Mouse (Mus musculus) heart, postnatal 36 days (tissue): Measurements from ENCODE around the gene Rnase10. TPM values are rescaled to one million over a fixed set of nuclear protein-coding genes. Genes with fewer than 3 reads are reported as not detected.
"Not testable (repeated sequence)": the region's sequence is repeated elsewhere in the genome, so short reads cannot be mapped to it uniquely, and the experiment has no call there.

Source experiments
- DNase-seq, 2 experiments: peaks; one replicate each; pipeline ENCODE4 v3.0.0; 2021 to 2022
- intact Hi-C: fragments of 180-260 bp; cut with DNase I; formaldehyde crosslinking; loops from one replicate; pipeline ENCODE4 v1.15.1; 2025
- total RNA-seq, 2 experiments: library from RNA; stranded (reverse); gene quantifications; 2 replicates each; pipeline ENCODE4 v1.2.3; 2021

Rnase10 gene
- total RNA-seq, 2 experiments from 2014 or later, result 0.22 to 0.25 TPM

DNA sequence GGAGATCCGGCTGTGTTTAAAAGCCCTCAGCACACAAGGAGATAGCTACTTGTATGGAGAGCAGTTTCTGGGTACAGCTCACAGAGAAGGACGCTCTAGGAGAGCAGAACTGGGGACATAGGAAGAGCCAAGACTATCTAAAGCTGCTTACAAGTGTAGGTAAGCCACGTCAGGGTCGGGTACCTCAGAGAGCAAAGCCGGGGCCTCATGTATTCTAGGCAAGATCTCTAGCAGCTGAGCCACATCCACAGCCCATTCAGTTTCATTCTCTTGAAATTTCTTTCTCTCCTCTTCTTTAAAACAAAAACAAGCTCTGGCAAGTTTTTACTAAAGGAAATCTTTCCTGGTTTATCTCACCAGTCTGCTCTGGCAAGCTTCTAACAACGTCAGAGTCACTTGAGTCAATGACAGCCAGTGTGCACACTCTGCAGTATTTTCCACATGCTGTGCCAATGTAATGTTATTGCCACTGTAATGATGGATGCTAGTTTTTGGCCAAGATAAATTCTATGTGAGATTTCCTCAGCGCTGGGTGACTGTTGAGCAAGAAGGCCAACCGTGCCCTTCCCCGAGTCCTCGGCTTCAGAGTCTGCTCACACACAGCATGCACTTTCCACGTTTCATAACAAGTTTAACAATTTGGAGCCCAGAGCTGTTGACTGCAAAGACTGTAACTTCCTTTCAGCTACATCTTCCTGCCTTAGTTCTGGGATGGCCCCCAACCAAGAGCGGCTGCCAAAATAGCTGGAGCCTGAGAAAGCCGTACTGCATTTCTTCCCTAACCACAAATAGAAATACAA lies 563 bp downstream of the Rnase10 start:
- intact Hi-C loops, result no loop called here
- DNase-seq, result peak; percentile 60 to 76

DNA sequence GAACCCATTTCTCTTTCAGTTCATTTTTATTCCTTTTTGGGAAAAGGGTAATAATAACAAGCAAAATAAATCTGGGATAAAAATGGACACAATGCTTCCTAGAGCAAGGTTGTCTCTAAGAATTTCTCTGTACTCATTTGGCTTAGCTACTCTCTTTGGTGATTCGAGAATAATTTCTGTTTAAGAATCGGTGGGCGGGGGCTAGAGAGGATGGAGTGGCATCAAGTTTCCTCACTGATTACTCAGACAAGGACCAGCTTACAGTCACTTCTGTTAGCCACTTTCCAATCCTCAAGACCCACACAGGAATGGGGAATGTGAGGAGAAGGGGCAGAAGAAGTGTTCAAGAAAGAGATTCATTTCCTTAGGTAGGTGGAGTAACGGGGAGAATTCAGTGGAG lies 1.2 kb downstream of the Rnase10 start:
- no peak for DNase-seq
- intact Hi-C loops, result no loop called here

DNA sequence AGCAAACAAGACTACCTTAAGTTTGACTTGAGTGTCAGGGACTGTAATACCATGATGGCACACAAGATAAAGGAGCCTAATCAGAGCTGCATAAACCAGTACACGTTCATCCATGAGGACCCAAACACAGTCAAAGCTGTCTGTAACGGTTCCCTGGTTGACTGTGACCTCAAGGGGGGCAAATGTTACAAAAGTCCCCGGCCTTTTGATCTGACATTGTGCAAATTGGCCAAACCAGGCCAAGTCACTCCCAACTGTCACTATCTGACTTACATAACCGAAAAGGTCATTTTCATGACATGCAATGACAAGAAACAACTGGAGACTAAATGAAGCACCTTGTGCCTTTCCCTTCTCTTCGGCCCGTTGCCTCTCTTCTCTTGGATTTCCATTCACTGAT lies 2.0 kb downstream of the Rnase10 start:
- DNase-seq, result no peak

DNA sequence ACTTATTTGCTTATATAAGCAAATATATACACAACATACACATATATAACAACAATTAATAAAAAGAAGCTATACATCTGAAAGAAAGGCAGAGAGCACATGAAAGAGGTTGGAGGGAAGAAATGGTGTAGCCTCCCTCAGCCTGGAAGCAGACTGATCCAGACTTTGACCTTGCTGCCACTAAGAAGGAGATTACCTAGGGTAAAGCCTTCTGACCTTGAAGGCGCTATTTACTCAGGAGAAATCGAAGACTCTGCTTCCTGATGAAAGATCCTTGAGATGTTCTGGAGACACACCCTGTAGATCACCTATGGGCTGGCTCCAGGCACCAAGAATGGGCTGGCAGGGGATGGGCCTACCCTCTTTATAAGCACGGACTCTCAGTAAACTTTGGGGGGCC lies 7.2 kb downstream of the Rnase10 start:
- DNase-seq, result not testable (repeated sequence)
- intact Hi-C loops, result loop anchor here (5.0 kb wide), 1 partner anchor 32 kb away; no protein-coding TSS in a partner anchor

More for the DNA sequence above, 2.0 kb downstream of the Rnase10 start:
- intact Hi-C loops, result no loop called here

DNA sequence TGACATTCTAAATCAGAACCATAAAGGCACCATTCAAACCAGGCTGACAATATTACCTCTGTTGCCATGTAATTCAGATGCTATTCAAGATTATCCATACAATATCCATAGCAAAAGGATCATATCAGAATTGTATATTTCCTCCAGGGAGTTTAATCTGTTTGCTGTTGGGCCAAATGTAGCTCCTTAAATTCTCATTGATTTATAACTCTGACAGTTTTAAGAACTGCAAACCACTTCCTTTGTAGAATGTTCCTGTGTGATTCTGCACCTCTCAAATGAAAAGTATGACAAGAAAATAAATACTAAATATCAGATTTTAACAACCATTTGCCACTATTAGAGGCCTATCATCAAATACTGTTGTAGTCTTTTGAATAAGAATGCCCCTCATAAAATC lies 8.2 kb downstream of the Rnase10 start:
- DNase-seq, result no peak
- intact Hi-C loops, result loop anchor here (5.0 kb wide), 1 partner anchor 33 kb away; no protein-coding TSS in a partner anchor

DNA sequence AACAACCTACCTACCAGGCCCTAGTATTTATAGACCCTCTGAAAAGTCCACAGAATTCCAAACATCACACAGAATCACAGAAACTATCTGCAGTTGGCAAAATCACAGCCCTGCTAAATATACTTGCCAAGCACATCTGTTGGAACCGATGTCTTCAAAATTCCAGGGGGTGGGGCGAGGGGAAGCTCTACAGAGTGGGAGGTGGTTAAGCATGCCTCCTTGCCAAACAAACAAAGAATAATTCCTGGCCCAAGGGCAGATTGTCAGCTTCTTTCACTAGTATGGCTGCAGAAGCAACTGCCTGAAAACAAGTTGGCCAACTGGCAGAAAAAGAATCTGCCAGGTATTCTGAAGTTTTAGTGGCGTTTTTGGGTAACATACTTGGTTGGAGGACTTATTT lies 9.7 kb downstream of the Rnase10 start:
- intact Hi-C loops, result loop anchor here (5.0 kb wide), 1 partner anchor 35 kb away; no protein-coding TSS in a partner anchor
- DNase-seq, result peak; percentile 31 to 34

DNA sequence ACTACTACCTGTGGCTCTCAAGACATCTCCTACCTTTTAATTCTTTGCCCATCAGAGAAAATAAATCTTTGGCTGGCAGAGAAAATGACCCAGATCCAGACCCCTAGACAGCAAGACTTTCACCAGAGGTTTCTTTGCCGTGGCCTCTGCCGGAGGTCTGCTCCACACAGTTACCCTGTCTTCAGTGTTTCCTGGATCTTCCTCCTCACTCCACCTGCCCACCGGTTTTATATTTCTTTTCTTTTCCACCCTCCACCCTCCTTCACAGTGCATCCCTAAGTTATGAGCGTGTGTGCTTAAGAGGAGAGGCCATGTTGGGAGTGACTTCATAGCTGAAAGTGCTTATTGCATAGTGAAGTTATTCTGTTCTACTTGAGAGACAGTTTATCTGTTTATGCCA lies 15.9 kb downstream of the Rnase10 start:
- intact Hi-C loops, result no loop called here
- DNase-seq, result no peak

DNA sequence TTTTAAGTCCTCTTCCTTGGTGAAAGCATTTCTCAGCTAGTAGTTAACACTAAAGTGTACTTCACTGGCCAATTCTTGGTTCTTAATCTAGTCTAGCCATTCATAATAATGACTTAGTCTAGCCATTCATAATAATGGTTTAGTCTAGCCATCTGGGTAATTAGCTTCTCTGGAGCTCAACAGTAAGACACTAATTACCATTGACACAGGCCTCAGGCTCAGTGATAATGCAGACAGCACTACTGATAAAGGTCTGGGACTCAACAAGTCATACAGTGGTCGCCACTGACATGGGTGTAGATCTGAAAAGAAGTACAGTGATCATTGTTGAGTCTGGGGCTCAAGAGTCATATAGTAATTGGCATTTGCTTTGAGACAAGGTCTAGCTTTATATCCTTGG lies 17.3 kb downstream of the Rnase10 start:
- intact Hi-C loops, result no loop called here
- DNase-seq, result no peak

DNA sequence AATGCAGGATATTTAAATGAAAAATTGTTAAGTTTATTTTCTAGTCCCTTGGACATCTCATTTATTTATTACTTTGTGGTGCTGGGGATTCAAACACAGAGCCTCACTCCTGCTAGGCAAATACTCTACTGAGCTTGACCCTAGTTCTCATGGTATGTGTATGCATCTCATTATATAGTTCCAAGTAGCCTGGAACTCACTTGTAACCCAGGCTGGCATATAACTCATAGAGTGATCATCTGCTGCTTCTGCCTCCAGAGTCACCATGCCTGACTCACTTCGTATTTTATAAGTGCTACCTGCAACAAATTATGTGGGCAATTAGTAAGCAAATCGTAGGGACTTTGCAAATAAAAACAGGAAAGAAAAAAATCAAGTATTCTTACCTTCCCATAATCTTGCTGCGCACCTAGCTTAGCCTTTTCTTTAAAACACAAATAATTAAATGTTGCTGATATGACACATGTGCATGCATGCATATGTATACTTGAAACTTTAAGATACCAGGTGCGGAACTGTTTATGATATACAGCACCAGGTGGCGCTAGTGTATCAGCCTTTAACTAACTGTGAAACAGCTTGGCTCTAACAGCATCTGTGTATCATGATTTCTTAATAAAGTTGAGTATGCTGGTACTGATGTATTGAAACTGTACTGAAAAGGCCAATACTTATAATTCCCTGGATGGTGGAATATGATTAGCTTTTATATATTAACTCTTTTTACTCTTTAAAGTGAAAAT lies 19.0 kb downstream of the Rnase10 start:
- peak; percentile 64 to 69 for DNase-seq
- intact Hi-C loops, result loop anchor here (1.0 to 2.0 kb wide), 3 partner anchors 37 to 72 kb away; no protein-coding TSS in a partner anchor

DNA sequence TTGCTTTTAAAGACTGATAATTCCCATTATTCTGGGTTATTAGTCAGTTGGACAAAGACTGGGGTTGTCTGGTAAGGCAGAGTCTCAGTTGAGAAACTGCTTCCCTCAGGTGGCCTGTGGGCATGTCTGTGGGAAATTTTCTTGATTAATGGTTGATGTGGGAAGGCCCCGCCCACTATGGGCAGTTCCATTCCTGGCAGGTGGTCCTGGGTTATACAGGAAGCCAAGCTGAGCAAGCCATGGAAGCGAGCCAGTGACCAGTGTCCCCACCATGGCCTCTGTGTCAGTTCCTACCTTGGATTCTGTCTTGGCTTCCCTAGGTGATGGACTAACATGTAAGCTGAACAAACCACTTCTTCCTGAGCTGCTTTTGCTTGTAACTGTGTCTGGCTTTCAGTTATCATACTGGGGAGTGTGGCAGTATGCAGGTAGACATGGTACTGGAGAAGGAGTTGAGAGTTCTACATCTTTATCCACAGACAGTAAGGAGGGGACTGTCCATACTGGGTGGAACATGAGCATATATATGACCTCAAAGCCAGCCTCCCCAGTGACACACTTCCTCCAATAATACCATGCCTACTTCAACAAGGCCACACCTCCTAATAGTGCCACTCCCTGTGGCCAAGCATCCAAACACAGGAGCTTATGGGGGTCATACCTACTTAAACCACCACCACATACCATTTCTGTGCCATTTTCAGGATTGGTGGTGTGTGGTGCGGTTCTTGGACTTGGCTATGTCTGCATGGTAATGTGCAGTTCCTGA lies 20.0 kb downstream of the Rnase10 start:
- intact Hi-C loops, result loop anchor here (2.0 kb wide), 1 partner anchor 51 kb away; no protein-coding TSS in a partner anchor
- DNase-seq, result no peak

DNA sequence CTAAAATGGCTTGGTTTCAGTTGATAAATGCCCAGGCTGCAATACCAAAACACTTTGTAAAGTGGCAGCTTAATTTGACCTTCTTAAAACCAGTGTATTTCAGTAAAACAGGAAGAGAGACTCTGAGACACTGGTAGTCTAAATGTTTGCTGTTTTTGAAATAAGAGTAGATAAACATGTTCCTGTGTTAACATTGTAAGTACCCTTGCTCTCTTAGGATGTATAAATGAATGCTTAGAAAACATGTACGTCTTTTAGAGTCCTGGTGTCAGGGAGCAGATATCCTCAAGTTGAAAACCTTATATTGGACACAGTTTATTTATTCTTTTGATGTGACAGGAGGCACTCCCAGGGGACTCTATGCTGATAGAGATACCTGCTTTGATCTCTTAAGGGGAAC lies 27.7 kb downstream of the Rnase10 start:
- no peak for DNase-seq
- intact Hi-C loops, result no loop called here

DNA sequence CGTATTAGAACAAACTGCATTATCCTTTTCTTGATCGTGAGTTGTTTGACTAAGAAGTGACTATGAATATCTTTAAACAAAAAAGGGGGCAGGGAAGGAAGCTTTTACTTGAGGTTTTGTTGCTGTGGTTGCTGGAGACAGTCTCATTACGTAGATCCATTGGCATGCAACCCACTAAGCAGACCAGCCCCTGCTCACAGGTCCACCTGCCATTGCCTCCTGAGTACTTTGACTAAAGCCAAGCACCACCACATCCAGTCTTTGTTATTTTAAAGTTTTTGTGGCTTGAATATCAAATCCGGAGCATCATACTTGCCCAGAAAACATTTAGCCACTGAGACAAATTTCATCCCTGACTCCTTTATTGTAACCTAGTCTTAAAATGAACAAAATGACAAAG lies 28.7 kb downstream of the Rnase10 start:
- no peak for DNase-seq
- intact Hi-C loops, result no loop called here

DNA sequence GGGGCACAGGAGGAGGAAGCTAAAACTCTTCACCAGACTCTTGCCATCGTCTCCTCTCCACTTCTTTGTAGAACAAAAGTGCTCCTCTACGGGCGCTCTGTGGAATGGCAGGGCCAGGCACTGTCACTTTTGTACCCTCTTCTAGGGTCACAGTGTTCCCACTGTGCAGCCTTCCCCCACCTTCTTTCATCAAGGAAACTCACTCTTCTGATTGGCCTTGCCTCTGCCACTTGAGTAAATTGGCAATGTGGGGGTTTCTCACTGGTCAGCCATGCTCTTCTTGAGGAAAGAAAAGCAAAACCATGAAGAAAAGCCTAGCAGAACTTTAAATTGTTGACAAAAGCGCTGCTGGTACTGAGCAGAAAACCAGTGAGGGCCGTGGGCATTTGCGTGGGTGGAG lies 34.2 kb downstream of the Rnase10 start, which contains the start of gene Rnase9:
Gene Rnase9 (minus strand): TSS at position 101 of the 400 bp plus-strand sequence.
- intact Hi-C loops, result no loop called here
- no peak for DNase-seq

DNA sequence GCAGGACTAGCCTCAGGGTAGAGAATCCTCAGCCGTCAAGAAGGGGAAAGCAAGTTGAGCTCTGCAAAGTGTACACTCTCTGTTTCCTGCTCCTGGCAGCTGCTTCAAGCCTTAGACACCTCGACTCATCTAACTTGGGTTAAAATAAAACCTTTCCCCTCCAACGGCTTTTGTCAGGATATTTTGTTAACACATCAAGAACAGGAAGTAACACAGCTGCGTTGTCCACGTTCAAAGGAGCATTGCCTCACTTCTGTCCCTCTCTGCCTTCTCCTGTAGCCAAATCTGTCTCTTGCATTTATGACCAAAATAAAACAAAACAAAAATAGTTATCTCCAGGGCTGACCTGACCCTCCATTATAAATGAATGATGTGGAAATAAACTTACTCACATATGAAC lies 40.3 kb downstream of the Rnase10 start:
- intact Hi-C loops, result no loop called here

DNA sequence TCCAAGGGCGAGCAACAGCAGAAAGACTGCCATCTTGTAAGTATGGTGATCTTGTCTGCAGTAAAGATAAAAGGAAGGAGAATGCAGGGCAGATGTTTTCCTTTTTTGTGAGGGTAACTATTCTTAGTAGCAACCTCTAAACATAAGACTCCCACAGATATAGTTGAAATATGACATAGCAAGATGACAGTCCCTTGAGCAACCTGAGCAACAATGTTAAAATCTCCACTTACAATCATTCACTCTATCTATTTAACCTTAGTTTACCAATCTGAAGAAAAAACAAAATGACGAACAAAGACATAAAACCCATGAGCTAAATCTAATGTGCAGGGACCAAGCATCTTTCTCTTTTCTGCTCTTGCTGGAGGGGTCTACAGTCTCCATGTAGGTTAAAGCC lies 42.5 kb downstream of the Rnase10 start, which contains the start of gene Rnase11:
Gene Rnase11 (minus strand): TSS at position 101 of the 400 bp plus-strand sequence.
- no peak for DNase-seq
- intact Hi-C loops, result no loop called here

More for the DNA sequence above, 40.3 kb downstream of the Rnase10 start:
- DNase-seq, result no peak

DNA sequence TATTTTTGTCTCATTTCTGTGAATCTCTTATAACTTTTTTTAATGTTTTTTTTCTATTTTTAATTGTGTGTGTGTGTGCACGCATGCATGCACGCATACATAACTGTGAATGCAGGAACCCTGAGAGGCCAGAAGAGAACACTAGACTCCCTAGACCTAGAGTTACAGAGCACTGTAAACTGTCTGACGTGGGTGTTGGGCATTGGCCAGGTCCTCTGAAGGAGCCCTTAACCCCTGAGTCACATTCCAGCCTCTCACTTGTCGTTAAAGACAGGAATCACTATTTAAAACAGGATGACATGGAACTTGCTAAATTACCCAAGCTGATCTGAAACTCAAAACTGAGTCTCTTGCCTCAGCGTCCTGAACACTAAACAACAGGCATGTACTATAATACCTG lies 44.4 kb downstream of the Rnase10 start:
- DNase-seq, result no peak
- intact Hi-C loops, result no loop called here

DNA sequence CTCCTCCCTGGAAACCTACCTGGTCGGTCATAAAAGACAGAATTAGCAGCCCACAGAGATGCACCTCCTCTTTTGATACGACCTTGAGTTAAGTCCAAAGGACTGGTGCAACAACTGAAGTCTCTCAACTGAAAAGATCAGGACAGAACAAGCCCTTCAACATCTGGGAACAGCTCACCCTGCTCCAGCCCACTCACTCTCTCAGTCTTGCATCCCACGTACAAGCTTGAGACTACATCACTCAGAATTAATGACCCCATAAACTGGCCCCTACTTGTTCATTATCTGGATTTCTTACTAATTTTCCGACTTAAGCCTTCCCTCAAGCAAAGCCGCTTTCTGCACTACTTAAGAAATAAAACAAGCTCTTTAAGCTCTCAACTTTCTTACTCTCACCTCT lies 45.6 kb downstream of the Rnase10 start:
- DNase-seq, result no peak
- intact Hi-C loops, result no loop called here

DNA sequence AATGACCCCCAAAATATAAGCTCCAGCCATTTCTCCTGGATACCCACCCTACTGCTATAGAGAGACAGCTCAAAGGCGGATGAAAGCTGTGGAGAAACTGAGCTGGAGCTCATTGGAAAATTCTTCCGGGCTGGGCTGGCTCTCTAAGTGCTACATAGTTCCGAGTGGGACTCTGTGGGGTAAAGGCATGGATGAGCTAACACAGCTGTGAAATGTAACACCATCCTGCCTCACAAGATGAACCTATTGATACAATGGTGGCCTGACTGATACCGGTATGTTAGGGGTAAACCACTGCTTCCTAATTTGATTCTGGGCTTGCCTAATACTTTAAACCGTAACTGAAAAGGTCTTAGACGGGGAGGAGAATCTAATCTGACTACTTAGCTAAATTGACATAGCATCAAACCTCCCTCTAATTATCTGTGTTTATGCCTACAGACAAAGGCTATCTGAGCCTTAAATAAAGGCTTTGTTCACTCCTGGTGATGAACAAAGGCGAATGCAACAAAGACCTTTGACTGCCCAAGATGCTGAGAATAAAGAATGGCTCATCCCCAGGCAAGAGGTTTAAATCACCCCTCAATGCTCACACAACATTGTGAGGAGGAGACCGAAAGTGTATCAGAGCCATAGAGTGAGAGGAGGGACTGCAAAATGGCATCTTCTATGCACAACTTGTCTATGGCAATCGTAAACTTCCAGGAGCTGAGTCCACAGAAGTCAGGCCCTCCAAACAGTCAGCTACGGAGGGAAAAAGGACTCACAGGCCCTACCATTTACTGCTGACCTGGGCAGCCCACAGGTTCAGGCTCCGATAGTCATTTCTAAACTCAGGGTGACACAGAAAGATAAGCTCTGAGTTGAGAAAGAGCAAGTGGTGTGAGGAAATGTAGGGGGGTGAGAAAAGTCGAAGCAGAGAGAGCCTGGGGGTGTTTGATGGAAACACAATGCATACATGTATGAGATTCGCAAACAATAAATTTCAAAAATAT lies 47.0 kb downstream of the Rnase10 start:
- intact Hi-C loops, result no loop called here

DNA sequence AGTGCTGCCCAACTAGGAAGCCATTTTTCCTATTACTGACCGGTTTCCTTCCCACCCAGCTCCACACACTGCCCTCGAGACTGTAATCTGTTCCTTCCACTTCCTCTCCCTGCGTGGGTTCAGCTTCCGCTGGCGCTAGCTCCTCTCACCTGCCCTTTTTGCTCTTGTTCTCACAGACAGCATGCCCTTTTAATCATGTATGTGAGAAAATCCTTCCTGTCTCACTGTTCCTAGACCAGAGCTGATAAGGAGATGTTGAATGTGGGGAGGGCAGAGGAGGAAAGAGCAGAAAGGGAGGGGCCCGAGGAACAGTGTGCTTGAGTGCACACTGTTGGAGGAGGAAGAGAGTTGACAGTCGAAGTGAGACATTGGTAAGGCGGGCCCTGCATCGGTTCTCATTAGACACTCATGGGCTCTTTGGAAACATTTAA lies 49.9 kb downstream of the Rnase10 start, which contains the start of gene Rnase12:
Gene Rnase12 (minus strand): TSS at position 261 of the 431 bp plus-strand sequence.
- intact Hi-C loops, result no loop called here
- DNase-seq, result no peak

More for the DNA sequence above, 47.0 kb downstream of the Rnase10 start:
- DNase-seq, result no peak
